Comparison of ENCODE assay signal across 8 mouse cellular contexts in genomic region chr10:25929401-25930150, GRCm38 (mm10).
DNase-seq lines count a peak whose midpoint lies in the region; ATAC-seq lines count a peak whose summit lies in the region.

No protein-coding gene starts in this region.

- no peaks in the 10 kb centered on the region for H3K27me3 ChIP-seq in heart, embryonic 15.5 days
- H3K27me3 ChIP-seq in neural tube, embryonic 15.5 days (replicated peaks): no peaks in the 10 kb centered on the region

- peak overlapping the region; percentile 60 for H3K27ac ChIP-seq in heart, embryonic 15.5 days
- no peak overlapping the region for H3K27ac ChIP-seq in neural tube, embryonic 15.5 days (replicated peaks)

- H3K4me3 ChIP-seq in heart, embryonic 15.5 days: no peak overlapping the region; the same call in 1 of the 2 replicates
- no peak overlapping the region for H3K4me3 ChIP-seq in neural tube, embryonic 15.5 days (replicated peaks)

- no peaks in the 10 kb centered on the region for H3K9me3 ChIP-seq in heart, embryonic 15.5 days (replicated peaks)
- H3K9me3 ChIP-seq in neural tube, embryonic 15.5 days (replicated peaks): no peaks in the 10 kb centered on the region

- WGBS in heart, embryonic 15.5 days: 8% methylated on average over 12 of the region's 12 CpGs
- 23% methylated on average over 12 of the region's 12 CpGs for WGBS in neural tube, embryonic 15.5 days

- H3K4me2 ChIP-seq in heart, embryonic 15.5 days: peak overlapping the region; percentile 44
- peak overlapping the region; percentile 29; the same call in 1 of the 2 replicates for H3K4me2 ChIP-seq in neural tube, embryonic 15.5 days

- peak; percentile 4 for DNase-seq in lung, postnatal 14 days
- DNase-seq in lung, postnatal 36 days: no peak
- DNase-seq in left cerebral cortex, adult 11 months (ENCODE audit: low spot score): peak; percentile 16
- DNase-seq in thymus, adult 18-20 months: no peak
- DNase-seq in spleen, adult 12 weeks (ENCODE audit: low spot score): no peak
- no peak for DNase-seq in embryo, embryonic 10 days (ENCODE audit: low spot score)

- peaks cover 14% of the 10 kb centered on the region for H3K4me1 ChIP-seq in heart, embryonic 15.5 days (replicated peaks)
- peaks cover 12% of the 10 kb centered on the region for H3K4me1 ChIP-seq in neural tube, embryonic 15.5 days

- no peak; the same call in 1 of the 2 replicates for ATAC-seq in heart, embryonic 15.5 days (replicated peaks; ENCODE audit: insufficient number of reproducible peaks, insufficient read depth, low FRiP score, low read depth)
- ATAC-seq in neural tube, embryonic 15.5 days (ENCODE audit: low FRiP score): peak; percentile 69; the same call in 1 of the 2 replicates

- no peaks in the 10 kb centered on the region for H3K36me3 ChIP-seq in heart, embryonic 15.5 days
- H3K36me3 ChIP-seq in neural tube, embryonic 15.5 days: no peaks in the 10 kb centered on the region

- H3K9ac ChIP-seq in heart, embryonic 15.5 days: no peak overlapping the region
- H3K9ac ChIP-seq in neural tube, embryonic 15.5 days (replicated peaks): no peak overlapping the region

Comparison
In these comparisons a context has a peak if more than half of its experiments do, and no peak if none do; other contexts are left out.
1. DNase-seq: peak in lung, postnatal 14 days (single experiment) and left cerebral cortex, adult 11 months (single experiment); none in lung, postnatal 36 days (single experiment), thymus, adult 18-20 months (0 of 2), spleen, adult 12 weeks (single experiment) and embryo, embryonic 10 days (single experiment).